Comparison of ENCODE assay signal across 7 mouse cellular contexts in the genomic region with DNA sequence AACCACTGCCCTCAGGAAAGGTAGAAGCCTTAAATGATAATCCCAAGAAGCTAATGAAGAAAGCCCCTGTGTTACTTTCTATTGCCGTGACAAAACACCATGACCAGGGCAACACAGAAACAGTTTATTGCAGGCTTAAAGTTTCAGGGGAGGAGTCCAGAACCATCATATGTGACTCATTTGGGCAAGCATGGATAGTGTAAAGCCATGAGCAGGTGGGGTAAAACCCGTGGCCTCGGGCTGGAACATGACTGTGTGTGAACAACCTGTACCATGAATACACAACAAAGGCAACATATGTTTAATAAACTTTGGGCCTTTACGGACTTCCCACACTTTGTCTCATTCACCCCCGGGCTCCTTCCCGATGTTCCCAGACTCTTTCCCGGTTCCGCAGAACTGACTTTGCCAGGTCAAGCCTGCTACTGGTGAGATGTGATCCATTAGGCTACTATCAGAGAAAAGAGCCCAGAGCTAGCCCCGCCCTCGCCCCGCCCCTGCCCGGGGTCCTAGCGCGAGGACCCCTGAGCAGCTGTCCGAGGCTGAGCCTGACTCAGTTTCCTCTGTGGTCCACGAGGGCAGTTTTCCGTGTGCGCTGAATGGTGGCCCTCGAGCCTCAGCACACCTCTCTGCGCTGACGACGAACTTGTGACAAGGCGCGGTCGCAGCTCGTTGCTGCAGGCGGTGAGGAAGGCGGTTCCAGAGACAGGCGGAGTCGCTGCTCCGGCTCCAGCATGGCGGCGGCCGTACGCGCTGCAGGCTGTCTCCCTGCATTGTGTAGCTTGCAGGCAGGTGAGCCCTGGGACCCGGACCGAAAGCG. TPM values are rescaled to one million over a fixed set of nuclear protein-coding genes. Genes with fewer than 3 reads are reported as not detected.
DNase-seq lines count a peak whose midpoint lies in the region; ATAC-seq lines count a peak whose summit lies in the region.

A gene (minus strand): TSS at position 401 of the 820 bp plus-strand sequence.
A gene (plus strand): TSS at position 529 of the 820 bp plus-strand sequence.

- peak; percentile 58 for ATAC-seq in embryonic facial prominence, embryonic 11.5 days (replicated peaks; ENCODE audit: insufficient number of reproducible peaks, low FRiP score, low TSS enrichment, low read depth)
- peak; percentile 61 for ATAC-seq in granulocyte monocyte progenitor cell, adult 5-6 weeks (replicated peaks; ENCODE audit: poor library complexity, severe bottlenecking)
- peak; percentile 85 for ATAC-seq in midbrain, embryonic 13.5 days

- H3K4me1 ChIP-seq in embryonic facial prominence, embryonic 11.5 days (ENCODE audit: control insufficient read depth, insufficient read depth, low read length) = no peaks in the 10 kb centered on the region
- H3K4me1 ChIP-seq in limb, embryonic 10.5 days = peaks cover 46% of the 10 kb centered on the region
- H3K4me1 ChIP-seq in midbrain, embryonic 13.5 days (replicated peaks) = peaks cover 34% of the 10 kb centered on the region

- H3K9ac ChIP-seq in embryonic facial prominence, embryonic 11.5 days (replicated peaks; ENCODE audit: low read length) = peak within 1 kb of the TSS; percentile 95
- H3K9ac ChIP-seq in midbrain, embryonic 13.5 days (replicated peaks) = peak within 1 kb of the TSS; percentile 80

- no peaks in the 10 kb centered on the region for H3K36me3 ChIP-seq in embryonic facial prominence, embryonic 11.5 days (replicated peaks; ENCODE audit: control insufficient read depth, insufficient read depth, low read depth, low read length)
- H3K36me3 ChIP-seq in limb, embryonic 10.5 days = peaks cover 13% of the 10 kb centered on the region
- H3K36me3 ChIP-seq in midbrain, embryonic 13.5 days = peaks cover 12% of the 10 kb centered on the region; the same call in 1 of the 2 replicates

- H3K9me3 ChIP-seq in embryonic facial prominence, embryonic 11.5 days (replicated peaks; ENCODE audit: control insufficient read depth, low read length) = no peaks in the 10 kb centered on the region
- H3K9me3 ChIP-seq in limb, embryonic 10.5 days (replicated peaks) = no peaks in the 10 kb centered on the region
- no peaks in the 10 kb centered on the region for H3K9me3 ChIP-seq in midbrain, embryonic 13.5 days

- peak within 1 kb of the TSS; percentile 73; the same call in 1 of the 2 replicates for H3K27ac ChIP-seq in embryonic facial prominence, embryonic 11.5 days (replicated peaks; ENCODE audit: low read depth, low read length)
- peak within 1 kb of the TSS; percentile 99 for H3K27ac ChIP-seq in limb, embryonic 10.5 days
- peak within 1 kb of the TSS; percentile 90 for H3K27ac ChIP-seq in midbrain, embryonic 13.5 days

- peak within 1 kb of the TSS; percentile 64 for H3K4me2 ChIP-seq in embryonic facial prominence, embryonic 11.5 days (ENCODE audit: low read depth, low read length)
- peak within 1 kb of the TSS; percentile 83 for H3K4me2 ChIP-seq in midbrain, embryonic 13.5 days (replicated peaks)

- WGBS in embryonic facial prominence, embryonic 11.5 days = 5% methylated on average over 39 of the region's 39 CpGs
- WGBS in limb, embryonic 10.5 days = 5% methylated on average over 39 of the region's 39 CpGs
- 5% methylated on average over 39 of the region's 39 CpGs for WGBS in midbrain, embryonic 13.5 days

- DNase-seq in adrenal gland, postnatal 14 days = peak; percentile 91
- DNase-seq in embryonic facial prominence, embryonic 11.5 days (ENCODE audit: low spot score) = peak; percentile 82
- peak; percentile 82 for DNase-seq in kidney, adult 11 months
- peak; percentile 92 for DNase-seq in limb, embryonic 10.5 days (ENCODE audit: low spot score)
- peak; percentile 82 for DNase-seq in spleen, adult 12 weeks (ENCODE audit: low spot score)

- peak within 1 kb of the TSS; percentile 91 for H3K4me3 ChIP-seq in embryonic facial prominence, embryonic 11.5 days (ENCODE audit: low read depth, low read length)
- H3K4me3 ChIP-seq in limb, embryonic 10.5 days = peak within 1 kb of the TSS; percentile 92
- H3K4me3 ChIP-seq in midbrain, embryonic 13.5 days (replicated peaks) = peak within 1 kb of the TSS; percentile 82

- no peaks in the 10 kb centered on the region for H3K27me3 ChIP-seq in embryonic facial prominence, embryonic 11.5 days (ENCODE audit: control insufficient read depth, insufficient read depth, low read length)
- H3K27me3 ChIP-seq in limb, embryonic 10.5 days (ENCODE audit: low read depth, poor library complexity, severe bottlenecking) = no peaks in the 10 kb centered on the region
- no peaks in the 10 kb centered on the region for H3K27me3 ChIP-seq in midbrain, embryonic 13.5 days

RNA-seq across cellular contexts. Expression of the first gene that starts in this region (rescaled TPM):
- 2.8 and 4.1 TPM in 2 replicates for total RNA-seq in adrenal gland, postnatal 14 days (2021)
- 7.5 and 8.3 TPM in 2 replicates for polyA plus RNA-seq in embryonic facial prominence, embryonic 11.5 days (2014; fragmentation: Nextera tagmentation; extraction: Ambion mirVana)
- total RNA-seq in granulocyte monocyte progenitor cell, adult 5-6 weeks (2014; fragmentation: Nextera tagmentation) = 4.0 and 5.8 TPM in 2 replicates
- total RNA-seq in granulocyte monocyte progenitor cell, adult 5-6 weeks (2017) = 4.4 and 5.2 TPM in 2 replicates
- polyA plus RNA-seq in limb, embryonic 10.5 days (2016; fragmentation: Nextera tagmentation; extraction: Ambion mirVana) = 5.9 and 6.9 TPM in 2 replicates
- polyA plus RNA-seq in midbrain, embryonic 13.5 days (2015; fragmentation: Nextera tagmentation; extraction: Ambion mirVana) = 7.9 and 9.8 TPM in 2 replicates

RNA-seq across cellular contexts. Expression of the second gene that starts in this region (rescaled TPM):
- 131 and 139 TPM in 2 replicates for total RNA-seq in adrenal gland, postnatal 14 days (2021)
- polyA plus RNA-seq in embryonic facial prominence, embryonic 11.5 days (2014; fragmentation: Nextera tagmentation; extraction: Ambion mirVana) = 152 and 165 TPM in 2 replicates
- 45.4 and 54.2 TPM in 2 replicates for total RNA-seq in granulocyte monocyte progenitor cell, adult 5-6 weeks (2014; fragmentation: Nextera tagmentation)
- total RNA-seq in granulocyte monocyte progenitor cell, adult 5-6 weeks (2017) = 137 and 187 TPM in 2 replicates
- polyA plus RNA-seq in limb, embryonic 10.5 days (2016; fragmentation: Nextera tagmentation; extraction: Ambion mirVana) = 171 and 176 TPM in 2 replicates
- 156 and 172 TPM in 2 replicates for polyA plus RNA-seq in midbrain, embryonic 13.5 days (2015; fragmentation: Nextera tagmentation; extraction: Ambion mirVana)

Comparison
In these comparisons a context has a peak if more than half of its experiments do, and no peak if none do; other contexts are left out.
1. Peak in every context shown above with its lines: DNase-seq, ATAC-seq, H3K4me3 ChIP-seq and H3K27ac ChIP-seq.